Mouse (Mus musculus) midbrain, embryonic 14.5 days (tissue): ENCODE data around the gene Zfp1. TPM values are rescaled to one million over a fixed set of nuclear protein-coding genes. Genes with fewer than 3 reads are reported as not detected.

Experiments
- ATAC-seq: fragments of 200-750 bp; cut with Nextera tagmentation; 2 replicates; pipeline ENCODE4 v1.8.0; 2017; ENCODE audit warnings: moderate number of reproducible peaks, moderate library complexity; ENCODE audit not compliant: low FRiP score, low TSS enrichment
- DNase-seq: peaks from one replicate; pipeline ENCODE4 v3.0.0-alpha.2; 2015
- H3K27ac ChIP-seq: fragments of 300-500 bp; sonication (generic); replicated peaks from 2 replicates; pipeline ENCODE4 v1.5.1; 2014; ENCODE audit warnings: mild to moderate bottlenecking, low read depth, low read length, moderate library complexity
- H3K27me3 ChIP-seq: fragments of 300-500 bp; sonication (generic); 2 replicates; pipeline ENCODE4 v1.6.1; 2014; ENCODE audit warnings: low read length, control low read depth, mixed read lengths; ENCODE audit not compliant: control insufficient read depth, insufficient read depth
- H3K36me3 ChIP-seq: fragments of 300-500 bp; sonication (generic); 2 replicates; pipeline ENCODE4 v1.6.1; 2014; ENCODE audit warnings: low read length, control low read depth; ENCODE audit not compliant: control insufficient read depth, insufficient read depth
- H3K4me1 ChIP-seq: fragments of 300-500 bp; sonication (generic); 2 replicates; pipeline ENCODE4 v1.6.1; 2014; ENCODE audit warnings: mild to moderate bottlenecking, antibody characterized with exemption, low read length, control low read depth; ENCODE audit not compliant: control insufficient read depth, insufficient read depth
- H3K4me2 ChIP-seq: fragments of 300-500 bp; sonication (generic); 2 replicates; pipeline ENCODE4 v1.6.1; 2014; ENCODE audit warnings: mild to moderate bottlenecking, low read length, moderate library complexity
- H3K4me3 ChIP-seq: fragments of 300-500 bp; sonication (generic); replicated peaks from 2 replicates; pipeline ENCODE4 v1.5.1; 2014; ENCODE audit warnings: low read depth, low read length
- H3K9ac ChIP-seq: fragments of 300-500 bp; sonication (generic); replicated peaks from 2 replicates; pipeline ENCODE4 v1.6.1; 2014; ENCODE audit warnings: mild to moderate bottlenecking, low read length, moderate library complexity
- H3K9me3 ChIP-seq: fragments of 300-500 bp; sonication (generic); 2 replicates; pipeline ENCODE4 v1.6.1; 2016; ENCODE audit warnings: low read length, control low read depth, mixed read lengths; ENCODE audit not compliant: control insufficient read depth
- WGBS: fragments of 180-500 bp; shearing (Covaris S2); extraction: QIAGEN DNeasy Blood & Tissue Kit; methylation state at CpG from one replicate; pipeline ENCODE4 v1.1.7; 2014; 5-methylcytosine and 5-hydroxymethylcytosine counted together
- polyA plus RNA-seq: library from polyadenylated mRNA; unstranded; fragments of >200 nt; fragmentation: Nextera tagmentation; extraction: Ambion mirVana; gene quantifications from 2 replicates; pipeline ENCODE4 v1.2.1, GENCODE M21; 2014

Zfp1 gene
- polyA plus RNA-seq, 1 experiment from 2014 or later = 33.8 TPM

DNA sequence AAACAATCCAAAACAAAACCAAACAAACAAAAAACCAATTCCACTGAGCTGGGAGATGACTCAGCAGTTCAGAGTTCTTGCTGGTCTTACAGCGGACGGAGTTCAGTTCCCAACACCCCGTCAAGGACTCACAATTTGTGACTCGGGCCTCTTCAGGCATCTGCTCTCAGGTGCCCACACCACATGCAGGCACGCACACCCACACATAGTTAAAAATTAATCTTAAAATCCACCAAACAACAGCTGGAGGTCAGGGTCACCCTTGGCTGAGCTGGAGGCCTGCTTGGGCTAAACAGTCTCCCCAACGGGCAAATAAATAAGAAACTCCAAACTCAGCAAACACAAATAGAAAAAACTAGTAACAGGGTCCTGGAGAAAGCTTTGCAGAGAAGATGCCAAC is 65.1 kb downstream of the Zfp1 start:
- Histone ChIP-seq H3K27ac (no peak overlapping the region), H3K4me3 (no peak overlapping the region), H3K36me3 (peaks cover 49% of the 10 kb centered on the region), H3K9ac (no peak overlapping the region), H3K4me2 (no peak overlapping the region), H3K9me3 (no peaks in the 10 kb centered on the region), H3K4me1 (no peaks in the 10 kb centered on the region), H3K27me3 (no peaks in the 10 kb centered on the region)
- ATAC-seq (no peak), DNase-seq (no peak)
- 95% methylated on average over 6 of the region's 6 CpGs for WGBS

DNA sequence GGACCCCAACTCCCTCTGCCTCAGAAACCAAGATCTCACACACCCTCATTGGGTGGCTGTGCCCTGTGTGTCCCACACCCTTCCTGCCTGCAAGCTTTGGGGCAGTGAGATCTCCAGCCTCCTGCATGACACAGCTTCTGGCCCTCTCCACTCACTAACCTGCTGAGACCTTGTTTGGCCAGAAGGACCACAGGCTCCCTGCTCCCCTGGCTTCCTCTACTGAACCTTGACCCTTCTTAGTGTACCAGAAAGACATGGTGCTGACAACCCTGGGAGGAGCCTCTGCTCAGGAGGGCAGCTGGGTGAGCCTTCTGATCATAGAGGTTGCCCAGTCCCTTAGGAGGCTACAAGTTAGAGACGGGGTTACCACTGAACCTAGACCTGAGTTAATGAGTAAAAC is 66.0 kb downstream of the Zfp1 start:
- no peaks in the 10 kb centered on the region for H3K27me3 ChIP-seq
- no peak overlapping the region for H3K4me3 ChIP-seq
- H3K27ac ChIP-seq = no peak overlapping the region
- no peaks in the 10 kb centered on the region for H3K4me1 ChIP-seq
- H3K4me2 ChIP-seq = no peak overlapping the region
- no peak overlapping the region for H3K9ac ChIP-seq
- DNase-seq = no peak
- H3K36me3 ChIP-seq = peaks cover 58% of the 10 kb centered on the region
- no peak for ATAC-seq
- 81% methylated on average over 1 of the region's 1 CpGs for WGBS
- H3K9me3 ChIP-seq = no peaks in the 10 kb centered on the region

- H3K36me3 ChIP-seq = peaks cover 73% of the 10 kb centered on the region
Measured at GRCm38 (mm10) chr8:111710777-111711485, 67.7 kb downstream of the Zfp1 start.

GRCm38 (mm10) chr8:111712135-111712534 is 68.9 kb downstream of the Zfp1 start:
- Histone ChIP-seq H3K27ac (no peak overlapping the region), H3K4me2 (no peak overlapping the region), H3K4me1 (peaks cover 17% of the 10 kb centered on the region), H3K9ac (no peak overlapping the region), H3K9me3 (no peaks in the 10 kb centered on the region), H3K27me3 (no peaks in the 10 kb centered on the region), H3K4me3 (no peak overlapping the region), H3K36me3 (peaks cover 73% of the 10 kb centered on the region)
- 83% methylated on average over 9 of the region's 9 CpGs for WGBS
- no peak for DNase-seq
- no peak for ATAC-seq

More at GRCm38 (mm10) chr8:111710777-111711485, 67.7 kb downstream of the Zfp1 start:
- no peak overlapping the region for H3K27ac ChIP-seq
- ATAC-seq = no peak
- H3K4me2 ChIP-seq = no peak overlapping the region
- WGBS = 95% methylated on average over 20 of the region's 20 CpGs
- peaks cover 5% of the 10 kb centered on the region for H3K4me1 ChIP-seq
- no peak overlapping the region for H3K4me3 ChIP-seq
- H3K9me3 ChIP-seq = no peaks in the 10 kb centered on the region
- no peak for DNase-seq
- H3K27me3 ChIP-seq = no peaks in the 10 kb centered on the region
- no peak overlapping the region for H3K9ac ChIP-seq

GRCm38 (mm10) chr8:111712588-111712987 is 69.4 kb downstream of the Zfp1 start:
- H3K9me3 ChIP-seq = no peaks in the 10 kb centered on the region
- H3K4me1 ChIP-seq = peaks cover 22% of the 10 kb centered on the region
- 81% methylated on average over 6 of the region's 6 CpGs for WGBS
- H3K4me2 ChIP-seq = no peak overlapping the region
- H3K27me3 ChIP-seq = no peaks in the 10 kb centered on the region
- H3K36me3 ChIP-seq = peaks cover 73% of the 10 kb centered on the region
- H3K9ac ChIP-seq = no peak overlapping the region
- DNase-seq = peak; percentile 79
- no peak overlapping the region for H3K27ac ChIP-seq
- H3K4me3 ChIP-seq = no peak overlapping the region
- ATAC-seq = no peak

DNA sequence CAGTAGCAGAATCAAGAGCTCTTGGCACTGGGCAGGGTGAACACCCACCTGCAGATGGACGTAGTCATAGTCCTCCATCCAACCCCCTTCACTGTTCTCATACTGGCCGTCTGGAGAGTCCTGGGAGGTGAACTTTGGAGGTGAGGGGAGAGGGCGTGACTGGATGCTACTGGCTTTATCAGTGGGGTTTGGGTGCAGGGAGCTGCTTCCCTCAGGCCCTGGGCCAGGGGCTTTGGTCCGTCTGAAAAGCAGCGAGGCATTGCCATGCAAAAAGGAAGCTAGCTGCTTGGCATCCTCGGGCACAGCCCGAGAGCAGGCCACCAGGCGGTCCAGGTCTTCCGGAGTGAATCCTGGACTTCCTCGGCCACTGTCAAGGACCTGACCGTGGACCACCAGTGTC is 70.1 kb downstream of the Zfp1 start:
- H3K4me3 ChIP-seq = no peak overlapping the region
- H3K4me1 ChIP-seq = peaks cover 29% of the 10 kb centered on the region
- WGBS = 92% methylated on average over 11 of the region's 11 CpGs
- no peak overlapping the region for H3K4me2 ChIP-seq
- DNase-seq (no peak), ATAC-seq (no peak)
- no peak overlapping the region for H3K27ac ChIP-seq
- H3K27me3 ChIP-seq = no peaks in the 10 kb centered on the region
- no peaks in the 10 kb centered on the region for H3K9me3 ChIP-seq
- peaks cover 73% of the 10 kb centered on the region for H3K36me3 ChIP-seq
- H3K9ac ChIP-seq = no peak overlapping the region

GRCm38 (mm10) chr8:111713817-111714216 is 70.6 kb downstream of the Zfp1 start:
- no peak for DNase-seq
- 95% methylated on average over 25 of the region's 25 CpGs for WGBS
- no peak overlapping the region for H3K4me2 ChIP-seq
- H3K27me3 ChIP-seq = no peaks in the 10 kb centered on the region
- peaks cover 69% of the 10 kb centered on the region for H3K36me3 ChIP-seq
- H3K9me3 ChIP-seq = no peaks in the 10 kb centered on the region
- no peak overlapping the region for H3K9ac ChIP-seq
- no peak for ATAC-seq
- H3K4me3 ChIP-seq = no peak overlapping the region
- H3K27ac ChIP-seq = no peak overlapping the region
- peaks cover 30% of the 10 kb centered on the region for H3K4me1 ChIP-seq

- H3K27ac ChIP-seq = no peak overlapping the region
- ATAC-seq = no peak
- peaks cover 67% of the 10 kb centered on the region for H3K36me3 ChIP-seq
- WGBS = 96% methylated on average over 12 of the region's 12 CpGs
- H3K9ac ChIP-seq = no peak overlapping the region
- H3K4me3 ChIP-seq = no peak overlapping the region
- DNase-seq = no peak
- no peaks in the 10 kb centered on the region for H3K9me3 ChIP-seq
- peaks cover 30% of the 10 kb centered on the region for H3K4me1 ChIP-seq
- H3K27me3 ChIP-seq = no peaks in the 10 kb centered on the region
- no peak overlapping the region for H3K4me2 ChIP-seq
Measured at GRCm38 (mm10) chr8:111714295-111714694, 71.1 kb downstream of the Zfp1 start.

DNA sequence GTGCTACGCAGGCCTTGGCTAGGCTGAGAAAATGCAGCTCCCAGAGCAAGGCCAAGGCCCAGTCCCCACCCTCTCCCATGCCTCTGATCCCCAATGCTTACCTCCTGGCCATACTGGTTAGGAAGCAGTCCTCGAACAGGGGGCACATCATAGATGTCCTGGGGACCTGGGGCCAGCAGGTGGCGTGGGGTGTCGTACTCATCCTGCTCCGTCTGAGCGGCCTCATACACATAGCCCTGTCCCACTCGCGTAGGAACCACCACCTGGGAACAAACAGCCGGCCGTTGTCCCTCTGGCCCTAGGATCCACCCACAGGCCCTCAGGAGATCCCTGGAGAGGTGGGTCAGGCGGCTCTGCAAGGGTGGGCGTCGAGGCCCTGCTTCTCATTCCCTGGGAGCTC is 72.3 kb downstream of the Zfp1 start:
- no peak for DNase-seq
- H3K9ac ChIP-seq = no peak overlapping the region; the same call in 1 of the 2 replicates
- WGBS = 79% methylated on average over 13 of the region's 13 CpGs
- H3K4me3 ChIP-seq = no peak overlapping the region
- H3K27me3 ChIP-seq = no peaks in the 10 kb centered on the region
- no peaks in the 10 kb centered on the region for H3K9me3 ChIP-seq
- H3K27ac ChIP-seq = peak overlapping the region; percentile 97
- no peak for ATAC-seq
- H3K4me2 ChIP-seq = no peak overlapping the region
- H3K4me1 ChIP-seq = peaks cover 30% of the 10 kb centered on the region
- peaks cover 67% of the 10 kb centered on the region for H3K36me3 ChIP-seq
